ENCODE assay signal across 13 mouse cellular contexts in genomic region chr5:139024351-139025105, GRCm38 (mm10). TPM values are rescaled to one million over a fixed set of nuclear protein-coding genes. Genes with fewer than 3 reads are reported as not detected.
A peak's percentile ranks its signal among the peaks of the same experiment; 100 is the strongest.
DNase-seq lines count a peak whose midpoint lies in the region; TF ChIP-seq lines count a peak whose summit lies in the region.
"Had no signal": no experiment of that assay in that cellular context is flagged by ENCODE, and none has a peak within 500 bp of the region (broad histone marks: within the 10 kb centered on the region; RNA-seq: fewer than 3 reads in every experiment).

No protein-coding gene starts in this region.

- no peak overlapping the region for H3K4me3 ChIP-seq in layer of hippocampus, adult 2 months
- H3K4me3 ChIP-seq in bone marrow macrophage, adult 2 months (ENCODE audit: insufficient read depth, low read length): peak overlapping the region; percentile 29
- H3K4me3 ChIP-seq in macrophage (ENCODE audit: inconsistent target): no peak overlapping the region
- H3K4me3 ChIP-seq: hindbrain, embryonic 10.5 days had no signal

- H3K27ac ChIP-seq in layer of hippocampus, adult 2 months: no peak overlapping the region; the same call in 1 of the 2 replicates
- peak overlapping the region; percentile 97 for H3K27ac ChIP-seq in bone marrow macrophage, adult 2 months (ENCODE audit: insufficient read depth, low read depth, low read length)
- peak overlapping the region; percentile 81 for H3K27ac ChIP-seq in macrophage
- H3K27ac ChIP-seq: hindbrain, embryonic 10.5 days had no signal

- TF ChIP-seq POLR2A in bone marrow macrophage, adult 2 months (IDR thresholded peaks at IDR 0.05; ENCODE audit: borderline replicate concordance, low read depth, low read length): no peak

- peaks cover 62% of the 10 kb centered on the region for H3K4me1 ChIP-seq in bone marrow macrophage, adult 2 months (ENCODE audit: control insufficient read depth, insufficient read depth, low read length)

- intact Hi-C loops in left cerebral cortex, postnatal 10 days (cut with DNase I): no loop called here

- peak; percentile 47 for TF ChIP-seq CTCF in layer of hippocampus, adult 2 months (conservative IDR thresholded peaks at IDR 0.05)
- TF ChIP-seq CTCF in bone marrow macrophage, adult 2 months (IDR thresholded peaks at IDR 0.05; ENCODE audit: low read depth, low read length): no peak

- no peaks in the 10 kb centered on the region for H3K36me3 ChIP-seq in macrophage (ENCODE audit: inconsistent target)
- H3K36me3 ChIP-seq: G1E; hindbrain, embryonic 10.5 days had no signal

- DNase-seq in layer of hippocampus, adult 2 months (ENCODE audit: low spot score in 2 of 2): peak in 1 of 2 experiments; percentile 11
- DNase-seq in layer of hippocampus, adult 18-20 months (ENCODE audit: low spot score in 2 of 2): no peak
- peak; percentile 66 for DNase-seq in cerebellum, adult 9-10 months
- DNase-seq in thymus, postnatal 25 days: no peak
- DNase-seq in left cerebral cortex, postnatal 10 days (ENCODE audit: extremely low spot score in 1 of 2, low spot score in 2 of 2): no peak
- DNase-seq: adrenal gland, adult 2 months; kidney, postnatal 36 days; retina, postnatal 1 day; thymus, adult 2 months had no signal

- WGBS in macrophage (ENCODE audit: missing documents): 28% methylated on average over 12 of the region's 12 CpGs

- no peaks in the 10 kb centered on the region for H3K79me2 ChIP-seq in macrophage (ENCODE audit: inconsistent target)

RNA-seq across cellular contexts. Expression of gene Pdgfa, which starts 27.4 kb away (rescaled TPM):
- total RNA-seq in layer of hippocampus, adult 2 months (2021): 10 to 100 TPM; 37.5 to 41.3 TPM
- total RNA-seq in layer of hippocampus, adult 18-20 months (2021): 10 to 100 TPM; 45.8 to 45.9 TPM
- polyA plus RNA-seq in bone marrow macrophage, adult 2 months (2012; ENCODE audit: insufficient read depth, insufficient read length, missing spikeins): 15.6 and 15.8 TPM in 2 replicates
- 10 to 100 TPM in 12 of 26 experiments, 1 to 10 TPM in 14; 1.6 to 34.9 (median 7.5) TPM for total RNA-seq in macrophage (2018; cell fraction: chromatin; rRNA removed)
- 10 to 100 TPM in 12 of 26 experiments, 1 to 10 TPM in 14; 2.8 to 21.0 (median 7.2) TPM for total RNA-seq in macrophage (2018; cell fraction: cytosol; rRNA removed)
- total RNA-seq in macrophage (2018; cell fraction: nucleus; rRNA removed): 10 to 100 TPM in 14 of 26 experiments, 1 to 10 TPM in 12; 5.1 to 43.7 (median 14.2) TPM
- 6.6 to 17.3 TPM (median 13.6 TPM) in 3 replicates for polyA plus RNA-seq in macrophage (2018)
- 10 to 100 TPM; 54.6 to 58.0 TPM for total RNA-seq in left cerebral cortex, postnatal 10 days (2021)
- total RNA-seq: G1E had no signal
- polyA plus RNA-seq: G1E had no signal
